ENCODE assay signal across 8 mouse cellular contexts in the genomic region with DNA sequence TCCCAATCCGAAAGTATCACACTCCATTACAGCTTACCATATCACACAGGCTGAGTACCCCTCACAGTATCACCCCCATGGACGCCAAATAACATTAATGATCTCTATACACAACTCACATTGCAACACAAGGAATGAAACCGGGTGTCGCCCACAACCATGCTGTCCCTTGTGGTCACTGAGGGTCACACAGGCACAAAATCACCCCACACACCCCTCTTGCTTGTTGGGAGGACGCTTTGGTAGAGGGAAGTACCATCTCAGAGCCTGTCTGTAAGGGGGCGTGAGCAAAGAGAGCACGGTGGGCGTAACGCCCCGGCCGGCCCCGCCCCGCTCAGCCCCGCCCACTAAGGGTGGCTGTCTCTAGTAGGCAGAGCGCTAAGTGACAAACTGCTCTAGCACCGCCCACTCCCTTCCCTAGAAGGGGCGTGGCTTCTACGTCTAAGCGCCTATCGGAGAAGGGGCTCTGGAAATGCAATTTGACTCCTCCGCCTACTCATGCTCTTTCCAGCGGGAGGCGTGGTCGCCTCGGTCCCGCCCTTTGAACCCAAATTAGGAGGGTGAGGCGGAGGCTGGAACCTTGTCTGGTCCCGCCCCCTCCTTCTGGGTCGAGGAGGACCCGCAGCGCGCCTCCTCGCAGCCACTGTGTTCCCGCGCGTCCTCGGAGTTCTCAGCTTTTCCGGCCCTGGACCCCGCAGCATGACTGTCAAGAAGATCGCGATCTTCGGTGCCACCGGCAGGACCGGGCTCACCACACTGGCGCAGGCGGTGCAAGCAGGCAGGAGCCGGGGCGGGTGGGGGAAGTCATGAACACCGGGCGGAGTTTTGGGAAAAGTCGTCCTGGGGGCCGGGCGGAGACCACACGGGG. TPM values are rescaled to one million over a fixed set of nuclear protein-coding genes. Genes with fewer than 3 reads are reported as not detected.
DNase-seq lines count a peak whose midpoint lies in the region; ATAC-seq and TF ChIP-seq lines count a peak whose summit lies in the region.

Gene Sptbn4, minus strand, starts transcription at position 268 of the 868 bp plus-strand sequence.
Gene Blvrb, plus strand, starts transcription at position 560 of the 868 bp plus-strand sequence.

- peak; percentile 99 for DNase-seq in CD4-positive helper T cell, adult 2 months (ENCODE audit: low read depth, low spot score)
- DNase-seq in brain, embryonic 18.5 days (ENCODE audit: low read depth, low spot score): peak; percentile 96
- DNase-seq in kidney, postnatal 0 days (ENCODE audit: low spot score): peak; percentile 100
- DNase-seq in liver, embryonic 11.5 days (ENCODE audit: low spot score): peak; percentile 98
- DNase-seq in naive thymus-derived CD4-positive, alpha-beta T cell, adult 2 months (ENCODE audit: low read depth): peak; percentile 98

- H3K4me3 ChIP-seq in heart, embryonic 12.5 days: peak within 1 kb of the TSS; percentile 69
- H3K4me3 ChIP-seq in kidney, postnatal 0 days (replicated peaks; ENCODE audit: low read depth, low read length): peak within 1 kb of the TSS; percentile 54
- peak within 1 kb of the TSS; percentile 84 for H3K4me3 ChIP-seq in liver, embryonic 11.5 days (ENCODE audit: low read depth, low read length)
- peak within 1 kb of the TSS; percentile 59 for H3K4me3 ChIP-seq in stomach, embryonic 14.5 days (ENCODE audit: low read depth, low read length)

- peak within 1 kb of the TSS; percentile 79 for H3K9ac ChIP-seq in heart, embryonic 12.5 days
- peak within 1 kb of the TSS; percentile 58 for H3K9ac ChIP-seq in kidney, postnatal 0 days (ENCODE audit: low read depth, low read length)
- peak within 1 kb of the TSS; percentile 94 for H3K9ac ChIP-seq in liver, embryonic 11.5 days (ENCODE audit: low read depth, low read length)
- H3K9ac ChIP-seq in stomach, embryonic 14.5 days (replicated peaks; ENCODE audit: low read depth, low read length): peak within 1 kb of the TSS; percentile 57

- H3K9me3 ChIP-seq in heart, embryonic 12.5 days (replicated peaks): no peaks in the 10 kb centered on the region
- H3K9me3 ChIP-seq in kidney, postnatal 0 days (replicated peaks; ENCODE audit: low read length): no peaks in the 10 kb centered on the region
- H3K9me3 ChIP-seq in liver, embryonic 11.5 days (ENCODE audit: control insufficient read depth, low read length): no peaks in the 10 kb centered on the region
- H3K9me3 ChIP-seq in stomach, embryonic 14.5 days (ENCODE audit: control insufficient read depth, low read depth, low read length): no peaks in the 10 kb centered on the region

- peak within 1 kb of the TSS; percentile 97 for H3K4me2 ChIP-seq in heart, embryonic 12.5 days
- H3K4me2 ChIP-seq in kidney, postnatal 0 days (ENCODE audit: low read length): peak within 1 kb of the TSS; percentile 95
- peak within 1 kb of the TSS; percentile 93 for H3K4me2 ChIP-seq in liver, embryonic 11.5 days
- peak within 1 kb of the TSS; percentile 99 for H3K4me2 ChIP-seq in stomach, embryonic 14.5 days (replicated peaks; ENCODE audit: low read depth, low read length)

- H3K4me1 ChIP-seq in heart, embryonic 12.5 days (replicated peaks): peaks cover 27% of the 10 kb centered on the region
- peaks cover 10% of the 10 kb centered on the region; the same call in 1 of the 2 replicates for H3K4me1 ChIP-seq in kidney, postnatal 0 days (replicated peaks; ENCODE audit: insufficient read depth, low read length)
- peaks cover 29% of the 10 kb centered on the region for H3K4me1 ChIP-seq in liver, embryonic 11.5 days (replicated peaks; ENCODE audit: control insufficient read depth, insufficient read depth, low read length)
- H3K4me1 ChIP-seq in stomach, embryonic 14.5 days (ENCODE audit: control insufficient read depth, insufficient read depth, low read length): peaks cover 13% of the 10 kb centered on the region; the same call in 1 of the 2 replicates

- peak; percentile 79 for ATAC-seq in erythroid progenitor cell, adult 5-6 weeks (replicated peaks; ENCODE audit: low FRiP score, poor library complexity, severe bottlenecking)
- ATAC-seq in heart, embryonic 12.5 days (ENCODE audit: insufficient number of reproducible peaks, low FRiP score): peak; percentile 92
- peak; percentile 94 for ATAC-seq in kidney, postnatal 0 days (replicated peaks; ENCODE audit: low FRiP score, low read depth)
- ATAC-seq in liver, embryonic 11.5 days (replicated peaks; ENCODE audit: low FRiP score): peak; percentile 86
- peak; percentile 92 for ATAC-seq in stomach, embryonic 14.5 days (ENCODE audit: insufficient number of reproducible peaks, insufficient read depth, low FRiP score, low read depth)

- H3K36me3 ChIP-seq in heart, embryonic 12.5 days: no peaks in the 10 kb centered on the region
- H3K36me3 ChIP-seq in kidney, postnatal 0 days (ENCODE audit: insufficient read depth, low read length): no peaks in the 10 kb centered on the region
- H3K36me3 ChIP-seq in liver, embryonic 11.5 days (ENCODE audit: control insufficient read depth, insufficient read depth, low read length): no peaks in the 10 kb centered on the region
- no peaks in the 10 kb centered on the region for H3K36me3 ChIP-seq in stomach, embryonic 14.5 days (ENCODE audit: control insufficient read depth, insufficient read depth, low read length)

- WGBS in heart, embryonic 12.5 days: under 1% methylated on average over 54 of the region's 54 CpGs
- 1% methylated on average over 54 of the region's 54 CpGs for WGBS in kidney, postnatal 0 days
- WGBS in liver, embryonic 11.5 days: under 1% methylated on average over 53 of the region's 54 CpGs
- WGBS in stomach, embryonic 14.5 days: 1% methylated on average over 54 of the region's 54 CpGs

- H3K27ac ChIP-seq in heart, embryonic 12.5 days (ENCODE audit: poor library complexity, severe bottlenecking): peak within 1 kb of the TSS; percentile 66
- peak within 1 kb of the TSS; percentile 21; the same call in 1 of the 2 replicates for H3K27ac ChIP-seq in kidney, postnatal 0 days
- H3K27ac ChIP-seq in liver, embryonic 11.5 days (ENCODE audit: low read depth, low read length): peak within 1 kb of the TSS; percentile 94
- H3K27ac ChIP-seq in stomach, embryonic 14.5 days (ENCODE audit: low read length): peak within 1 kb of the TSS; percentile 49

- peak; percentile 51 for TF ChIP-seq CTCF in kidney, postnatal 0 days (IDR thresholded peaks at IDR 0.05; ENCODE audit: low read depth)

- peaks cover 30% of the 10 kb centered on the region for H3K27me3 ChIP-seq in heart, embryonic 12.5 days (replicated peaks)
- 0 out of 2 replicates have a peak, but pooled peaks cover 7% of the 10 kb centered on the region for H3K27me3 ChIP-seq in kidney, postnatal 0 days (ENCODE audit: insufficient read depth, low read length)
- peaks cover 30% of the 10 kb centered on the region for H3K27me3 ChIP-seq in liver, embryonic 11.5 days (replicated peaks; ENCODE audit: control insufficient read depth, insufficient read depth, low read length)
- H3K27me3 ChIP-seq in stomach, embryonic 14.5 days (ENCODE audit: control insufficient read depth, insufficient read depth, low read length): 0 out of 2 replicates have a peak, but pooled peaks cover 5% of the 10 kb centered on the region

RNA-seq across cellular contexts. Expression of gene Sptbn4, which starts in this region (rescaled TPM):
- not detected in 2 replicates for total RNA-seq in erythroid progenitor cell, adult 5-6 weeks (2015; ENCODE audit: low replicate concordance)
- total RNA-seq in erythroid progenitor cell, adult 5-6 weeks (2017; ENCODE audit: low replicate concordance): 0.08 and 0.13 TPM in 2 replicates
- 0.26 TPM in 2 replicates for polyA plus RNA-seq in heart, embryonic 12.5 days (2016; fragmentation: Nextera tagmentation; extraction: Ambion mirVana)
- 0.17 and 0.28 TPM in 2 replicates for polyA plus RNA-seq in kidney, postnatal 0 days (2015; fragmentation: Nextera tagmentation; extraction: Ambion mirVana)
- 0.17 and 0.19 TPM in 2 replicates for polyA plus RNA-seq in liver, embryonic 11.5 days (2014; fragmentation: Nextera tagmentation; extraction: Ambion mirVana)
- 0.64 and 1.00 TPM in 2 replicates for polyA plus RNA-seq in stomach, embryonic 14.5 days (2014; fragmentation: Nextera tagmentation; extraction: Ambion mirVana)

RNA-seq across cellular contexts. Expression of gene Blvrb, which starts in this region (rescaled TPM):
- total RNA-seq in erythroid progenitor cell, adult 5-6 weeks (2015; ENCODE audit: low replicate concordance): 538 and 642 TPM in 2 replicates
- total RNA-seq in erythroid progenitor cell, adult 5-6 weeks (2017; ENCODE audit: low replicate concordance): 484 and 602 TPM in 2 replicates
- polyA plus RNA-seq in heart, embryonic 12.5 days (2016; fragmentation: Nextera tagmentation; extraction: Ambion mirVana): 68.4 and 82.4 TPM in 2 replicates
- polyA plus RNA-seq in kidney, postnatal 0 days (2015; fragmentation: Nextera tagmentation; extraction: Ambion mirVana): 33.4 and 40.1 TPM in 2 replicates
- polyA plus RNA-seq in liver, embryonic 11.5 days (2014; fragmentation: Nextera tagmentation; extraction: Ambion mirVana): 581 and 583 TPM in 2 replicates
- 67.3 and 78.3 TPM in 2 replicates for polyA plus RNA-seq in stomach, embryonic 14.5 days (2014; fragmentation: Nextera tagmentation; extraction: Ambion mirVana)

Comparison
In these comparisons a context has a peak if more than half of its experiments do, and no peak if none do; other contexts are left out.
1. Peak in every context shown above with its lines: DNase-seq, ATAC-seq, H3K4me3 ChIP-seq and H3K27ac ChIP-seq.
2. H3K27ac ChIP-seq: peak in every context shown above with its lines; median percentile 94 in liver, embryonic 11.5 days; 66 in heart, embryonic 12.5 days; 49 in stomach, embryonic 14.5 days; 21 in kidney, postnatal 0 days.